Mouse (Mus musculus): ENCODE data around the gene Acsm4.

GRCm38 (mm10) chr7:119738877-119739276 lies 49.1 kb downstream of the Acsm4 start:
- TF ChIP-seq CTCF (conservative IDR thresholded peaks at IDR 0.05; ENCODE audit: low read length) (no peak), NANOG (IDR thresholded peaks at IDR 0.05; ENCODE audit: borderline replicate concordance, low read length) (no peak), POU5F1 (IDR thresholded peaks at IDR 0.05; ENCODE audit: borderline replicate concordance, low read length) (no peak)

All from E14TG2a.4 (cell line).